ENCODE assay signal across 10 mouse cellular contexts in the genomic region with DNA sequence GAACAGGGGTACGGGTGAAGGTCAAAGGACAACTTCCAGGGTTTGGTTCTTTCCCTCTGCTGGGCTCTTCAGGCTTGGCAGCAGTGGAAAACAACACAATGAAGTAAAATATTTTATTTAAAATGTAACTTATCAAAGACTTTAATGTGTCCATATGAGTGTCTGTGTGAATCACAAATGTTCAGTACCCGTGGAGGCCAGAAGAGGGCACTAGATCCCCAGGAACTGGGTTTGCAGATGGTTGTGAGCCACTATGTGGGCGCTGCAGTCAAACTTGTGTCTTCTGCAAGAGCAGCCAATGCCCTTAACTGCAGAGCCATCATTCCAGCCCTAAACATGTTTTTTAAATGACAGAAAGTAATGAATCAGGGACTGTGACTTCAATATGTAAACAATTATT.
DNase-seq lines count a peak whose midpoint lies in the region; ATAC-seq and TF ChIP-seq lines count a peak whose summit lies in the region.
"Had no signal": no experiment of that assay in that cellular context is flagged by ENCODE, and none has a peak within 500 bp of the region (broad histone marks: within the 10 kb centered on the region; RNA-seq: fewer than 3 reads in every experiment).

No protein-coding gene starts in this region.

- peak; percentile 27; the same call in 1 of the 2 replicates for TF ChIP-seq CTCF in bone marrow, adult 2 months (IDR thresholded peaks at IDR 0.05; ENCODE audit: control insufficient read depth, insufficient read depth, low read length)

- peak; percentile 35 for DNase-seq in kidney, adult 18-20 months
- DNase-seq in ES-CJ7 (ENCODE audit: low read depth, low spot score), result peak; percentile 56
- peak; percentile 12 for DNase-seq in lung, postnatal 36 days
- no peak for DNase-seq in ovary, postnatal 36 days (ENCODE audit: low spot score)
- DNase-seq in spleen, postnatal 36 days (ENCODE audit: low spot score in 2 of 2), result no peak
- no peak for DNase-seq in left cerebral cortex, postnatal 25 days (ENCODE audit: low spot score in 2 of 2)

- no peak overlapping the region for H3K9ac ChIP-seq in kidney, embryonic 15.5 days
- H3K9ac ChIP-seq: embryonic facial prominence, embryonic 13.5 days; limb, embryonic 13.5 days had no signal

- H3K27me3 ChIP-seq in kidney, embryonic 15.5 days, result no peaks in the 10 kb centered on the region
- H3K27me3 ChIP-seq: embryonic facial prominence, embryonic 13.5 days; limb, embryonic 13.5 days had no signal

- no peaks in the 10 kb centered on the region for H3K4me1 ChIP-seq in kidney, embryonic 15.5 days
- no peaks in the 10 kb centered on the region for H3K4me1 ChIP-seq in bone marrow, adult 2 months (ENCODE audit: control insufficient read depth, insufficient read depth, low read length)

- H3K9me3 ChIP-seq in kidney, embryonic 15.5 days (replicated peaks), result no peaks in the 10 kb centered on the region
- H3K9me3 ChIP-seq: embryonic facial prominence, embryonic 13.5 days; limb, embryonic 13.5 days had no signal

- no peak for TF ChIP-seq POLR2A in bone marrow, adult 2 months (IDR thresholded peaks at IDR 0.05; ENCODE audit: borderline replicate concordance, control insufficient read depth, low read depth, low read length)

- no peak for ATAC-seq in kidney, embryonic 15.5 days (replicated peaks; ENCODE audit: low FRiP score)

- no peak overlapping the region for H3K4me2 ChIP-seq in kidney, embryonic 15.5 days
- H3K4me2 ChIP-seq: embryonic facial prominence, embryonic 13.5 days; limb, embryonic 13.5 days had no signal

- WGBS in kidney, embryonic 15.5 days, result 66% methylated on average over 3 of the region's 3 CpGs
- 65% methylated on average over 3 of the region's 3 CpGs for WGBS in bone marrow, adult 2 months

- no peaks in the 10 kb centered on the region for H3K36me3 ChIP-seq in kidney, embryonic 15.5 days
- H3K36me3 ChIP-seq: embryonic facial prominence, embryonic 13.5 days; limb, embryonic 13.5 days had no signal

- intact Hi-C loops in left cerebral cortex, postnatal 25 days (cut with DNase I), result no loop called here

- no peak overlapping the region for H3K27ac ChIP-seq in kidney, embryonic 15.5 days
- no peak overlapping the region for H3K27ac ChIP-seq in bone marrow, adult 2 months (ENCODE audit: control insufficient read depth, insufficient read depth, low read depth, low read length, poor library complexity)
- H3K27ac ChIP-seq: embryonic facial prominence, embryonic 13.5 days; limb, embryonic 13.5 days had no signal

- no peak overlapping the region for H3K4me3 ChIP-seq in kidney, embryonic 15.5 days (replicated peaks)
- H3K4me3 ChIP-seq in bone marrow, adult 2 months (replicated peaks; ENCODE audit: control insufficient read depth, low read depth, low read length), result no peak overlapping the region
- H3K4me3 ChIP-seq: embryonic facial prominence, embryonic 13.5 days; limb, embryonic 13.5 days had no signal

Comparison
In these comparisons a context has a peak if more than half of its experiments do, and no peak if none do; other contexts are left out.
1. DNase-seq: peak in kidney, adult 18-20 months (single experiment), ES-CJ7 (single experiment) and lung, postnatal 36 days (single experiment); none in ovary, postnatal 36 days (single experiment), spleen, postnatal 36 days (0 of 2) and left cerebral cortex, postnatal 25 days (0 of 2).